Mouse (Mus musculus) embryonic fibroblast, embryonic 13.5 days (primary cell): ENCODE measurements at regions not wholly inside any gene's neighbourhood (a gene's known extent, or its start where the extent isn't known, plus 50 kb on each side); places are given as distances from the start of the nearest gene placed in this dataset.

Experiments
- CTCF ChIP-seq: IDR thresholded peaks from 2 replicates; pipeline ENCODE4 v1.5.1; 2011; ENCODE audit warnings: mild to moderate bottlenecking, control low read depth, low read length, moderate library complexity, borderline replicate concordance; ENCODE audit not compliant: insufficient read depth
- POLR2A ChIP-seq: IDR thresholded peaks from 2 replicates; pipeline ENCODE4 v1.6.1; 2011; ENCODE audit warnings: low read depth, mild to moderate bottlenecking, control low read depth, low read length, moderate library complexity

DNA sequence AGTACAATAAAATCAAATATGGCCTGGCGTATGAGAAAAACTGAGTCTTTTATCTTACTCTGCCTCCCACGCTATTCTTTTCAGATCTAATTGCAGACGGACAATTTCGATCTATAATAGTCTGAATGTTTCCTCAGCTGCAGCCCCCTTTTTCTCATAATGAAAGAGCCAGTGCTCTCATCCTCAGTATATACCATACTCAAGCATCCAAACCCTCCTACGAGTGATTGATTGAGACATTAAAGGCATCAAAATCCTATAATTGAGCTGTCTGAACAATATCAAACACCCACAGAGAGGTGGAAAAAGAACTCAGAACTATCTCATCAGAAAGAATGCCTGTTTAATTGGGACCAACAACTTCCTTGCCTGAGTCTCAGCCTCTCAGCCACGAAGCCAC is 87.0 kb downstream of the Rbm43 start:
- TF ChIP-seq CTCF (no peak), POLR2A (no peak)
